In genomic region chr8:84502638-84503037, GRCm38 (mm10) we compare ENCODE assay signal across 12 mouse cellular contexts.
DNase-seq lines count a peak whose midpoint lies in the region; TF ChIP-seq lines count a peak whose summit lies in the region.
"Had no signal": no experiment of that assay in that cellular context is flagged by ENCODE, and none has a peak within 500 bp of the region (broad histone marks: within the 10 kb centered on the region; RNA-seq: fewer than 3 reads in every experiment).

No protein-coding gene starts in this region.

- H3K79me2 ChIP-seq in C2C12 (ENCODE audit: control insufficient read depth, insufficient read depth), result no peaks in the 10 kb centered on the region

- H3K4me3 ChIP-seq in C2C12 (ENCODE audit: insufficient read depth, poor library complexity, severe bottlenecking), result peak overlapping the region; percentile 24
- H3K4me3 ChIP-seq: forebrain, embryonic 10.5 days; lung, embryonic 15.5 days had no signal

- TF ChIP-seq CTCF in C2C12 (IDR thresholded peaks at IDR 0.05; ENCODE audit: control insufficient read depth, insufficient read depth, insufficient read length), result no peak

- peak; percentile 73 for DNase-seq in cerebellum, adult 11-12 months
- DNase-seq in cerebellum, postnatal 4 days (ENCODE audit: low spot score in 2 of 2), result no peak
- peak; percentile 65 for DNase-seq in brain, adult 2 months (ENCODE audit: low read depth, low spot score)
- DNase-seq in cerebellum, postnatal 10 days, result peak; percentile 71 to 74
- no peak for DNase-seq in spleen, postnatal 10 days (ENCODE audit: low spot score in 2 of 2)
- DNase-seq in layer of hippocampus, adult 11-12 months (ENCODE audit: low spot score), result no peak
- no peak for DNase-seq in thymus, postnatal 14 days
- DNase-seq: lung, postnatal 4 days; thymus, postnatal 36 days had no signal

- H3ac ChIP-seq in C2C12 (ENCODE audit: control insufficient read depth, insufficient read length, low read depth), result peak overlapping the region; percentile 48

- no peaks in the 10 kb centered on the region for H3K27me3 ChIP-seq in C2C12 (ENCODE audit: control insufficient read depth, insufficient read depth, insufficient read length)
- H3K27me3 ChIP-seq: lung, embryonic 15.5 days had no signal

- H3K79me3 ChIP-seq in C2C12 (ENCODE audit: low read depth), result no peaks in the 10 kb centered on the region

- H3K36me3 ChIP-seq in C2C12 (ENCODE audit: control insufficient read depth, insufficient read depth), result no peaks in the 10 kb centered on the region
- H3K36me3 ChIP-seq: forebrain, embryonic 10.5 days; lung, embryonic 15.5 days had no signal

TF ChIP-seq in C2C12, 6 proteins besides CTCF, POLR2A, EP300 and RAD21:
- TF ChIP-seq USF1 (IDR thresholded peaks at IDR 0.05; ENCODE audit: low read depth) (no peak), MYOD1 (IDR thresholded peaks at IDR 0.05; ENCODE audit: control insufficient read depth, insufficient read length, low read depth) (no peak), CEBPB (IDR thresholded peaks at IDR 0.05; ENCODE audit: low read depth) (no peak), MYOG (IDR thresholded peaks at IDR 0.05; ENCODE audit: control insufficient read depth, extremely low read depth, insufficient read length) (no peak), FOSL1 (IDR thresholded peaks at IDR 0.05; ENCODE audit: insufficient read depth, low read length, poor library complexity, severe bottlenecking) (no peak), MAX (IDR thresholded peaks at IDR 0.05) (no peak)

Comparison
In these comparisons a context has a peak if more than half of its experiments do, and no peak if none do; other contexts are left out.
1. DNase-seq: peak in cerebellum, adult 11-12 months (single experiment), brain, adult 2 months (single experiment) and cerebellum, postnatal 10 days (2 of 2); none in cerebellum, postnatal 4 days (0 of 2), spleen, postnatal 10 days (0 of 2), layer of hippocampus, adult 11-12 months (single experiment) and thymus, postnatal 14 days (single experiment).